Mouse (Mus musculus) stomach, embryonic 16.5 days (tissue): ENCODE results near the gene Fxyd5. TPM values are rescaled to one million over a fixed set of nuclear protein-coding genes. Genes with fewer than 3 reads are reported as not detected.
A peak's percentile ranks its signal among the peaks of the same experiment; 100 is the strongest.

Experiments
- ATAC-seq: fragments of 200-750 bp; cut with Nextera tagmentation; 2 replicates; pipeline ENCODE4 v1.8.0; 2017; ENCODE audit warnings: moderate number of reproducible peaks, moderate TSS enrichment; ENCODE audit not compliant: insufficient read depth, low FRiP score
- H3K27ac ChIP-seq: fragments of 300-500 bp; sonication (generic); 2 replicates; pipeline ENCODE4 v1.5.1; 2014; ENCODE audit warnings: low read length
- H3K27me3 ChIP-seq: fragments of 300-500 bp; sonication (generic); 2 replicates; pipeline ENCODE4 v1.6.1; 2014; ENCODE audit warnings: low read length, control low read depth, mixed read lengths; ENCODE audit not compliant: control insufficient read depth, insufficient read depth
- H3K36me3 ChIP-seq: fragments of 300-500 bp; sonication (generic); 2 replicates; pipeline ENCODE4 v1.6.1; 2014; ENCODE audit warnings: low read length; ENCODE audit not compliant: control insufficient read depth, insufficient read depth
- H3K4me1 ChIP-seq: fragments of 300-500 bp; sonication (generic); 2 replicates; pipeline ENCODE4 v1.6.1; 2014; ENCODE audit warnings: low read length, control low read depth, mixed read lengths; ENCODE audit not compliant: control insufficient read depth, insufficient read depth
- H3K4me2 ChIP-seq: fragments of 300-500 bp; sonication (generic); 2 replicates; pipeline ENCODE4 v1.6.1; 2014; ENCODE audit warnings: low read depth, low read length, mixed read lengths
- H3K4me3 ChIP-seq: fragments of 300-500 bp; sonication (generic); replicated peaks from 2 replicates; pipeline ENCODE4 v1.5.1; 2014; ENCODE audit warnings: mild to moderate bottlenecking, low read length
- H3K9ac ChIP-seq: fragments of 300-500 bp; sonication (generic); 2 replicates; pipeline ENCODE4 v1.6.1; 2014; ENCODE audit warnings: low read length
- H3K9me3 ChIP-seq: fragments of 300-500 bp; sonication (generic); replicated peaks from 2 replicates; pipeline ENCODE4 v1.6.1; 2016; ENCODE audit warnings: low read length, control low read depth; ENCODE audit not compliant: control insufficient read depth
- WGBS: fragments of 180-500 bp; shearing (Covaris S2); extraction: QIAGEN DNeasy Blood & Tissue Kit; methylation state at CpG from one replicate; pipeline ENCODE4 v1.1.7; 2014; 5-methylcytosine and 5-hydroxymethylcytosine counted together
- polyA plus RNA-seq: library from polyadenylated mRNA; unstranded; fragments of >200 nt; fragmentation: Nextera tagmentation; extraction: Ambion mirVana; gene quantifications from 2 replicates; pipeline ENCODE4 v1.2.1, GENCODE M21; 2015

Fxyd5 gene
- polyA plus RNA-seq, 1 experiment from 2014 or later = 28.0 TPM

- Histone ChIP-seq H3K27ac (no peak overlapping the region), H3K4me1 (peaks cover 37% of the 10 kb centered on the region), H3K9me3 (no peaks in the 10 kb centered on the region), H3K9ac (peak overlapping the region; percentile 34), H3K4me2 (peak overlapping the region; percentile 45), H3K27me3 (peaks cover 45% of the 10 kb centered on the region), H3K36me3 (no peaks in the 10 kb centered on the region), H3K4me3 (peak overlapping the region; percentile 22)
- ATAC-seq = no peak
- WGBS = 8% methylated on average over 22 of the region's 22 CpGs
Observed at GRCm38 (mm10) chr7:31052251-31052635, 10.0 kb upstream of the Fxyd5 start.

GRCm38 (mm10) chr7:31051321-31052021, 9.2 kb upstream of the Fxyd5 start, which contains the start of gene Fxyd7:
Gene Fxyd7 (minus strand): TSS chr7:31051467.
- peaks cover 37% of the 10 kb centered on the region for H3K4me1 ChIP-seq
- no peak for ATAC-seq
- WGBS = 4% methylated on average over 27 of the region's 28 CpGs

GRCm38 (mm10) chr7:31050921-31051320, 8.6 kb upstream of the Fxyd5 start:
- WGBS = 5% methylated on average over 9 of the region's 9 CpGs
- H3K9ac ChIP-seq = peak overlapping the region; percentile 42; the same call in 1 of the 2 replicates
- peaks cover 37% of the 10 kb centered on the region for H3K4me1 ChIP-seq
- H3K36me3 ChIP-seq = no peaks in the 10 kb centered on the region
- H3K9me3 ChIP-seq = no peaks in the 10 kb centered on the region
- H3K27ac ChIP-seq = no peak overlapping the region
- H3K27me3 ChIP-seq = peaks cover 45% of the 10 kb centered on the region
- no peak for ATAC-seq
- peak overlapping the region; percentile 51 for H3K4me2 ChIP-seq
- peak overlapping the region; percentile 33 for H3K4me3 ChIP-seq

More at GRCm38 (mm10) chr7:31051321-31052021, 9.2 kb upstream of the Fxyd5 start, which contains the start of gene Fxyd7:
- peak within 1 kb of the TSS; percentile 42 for H3K9ac ChIP-seq
- peaks cover 45% of the 10 kb centered on the region for H3K27me3 ChIP-seq
- no peaks in the 10 kb centered on the region for H3K36me3 ChIP-seq
- H3K4me2 ChIP-seq = peak within 1 kb of the TSS; percentile 51
- H3K27ac ChIP-seq = no peak within 1 kb of the TSS
- no peaks in the 10 kb centered on the region for H3K9me3 ChIP-seq
- H3K4me3 ChIP-seq = peak within 1 kb of the TSS; percentile 33

- Histone ChIP-seq H3K9ac (peak overlapping the region; percentile 33; the same call in 1 of the 2 replicates), H3K4me1 (peaks cover 37% of the 10 kb centered on the region)
- ATAC-seq = no peak
Observed at GRCm38 (mm10) chr7:31050487-31050886, 8.2 kb upstream of the Fxyd5 start.

GRCm38 (mm10) chr7:31049846-31050281, 7.6 kb upstream of the Fxyd5 start:
- ATAC-seq = no peak
- Histone ChIP-seq H3K4me1 (peaks cover 37% of the 10 kb centered on the region), H3K4me2 (peak overlapping the region; percentile 51), H3K9ac (peak overlapping the region; percentile 33; the same call in 1 of the 2 replicates), H3K9me3 (no peaks in the 10 kb centered on the region), H3K4me3 (peak overlapping the region; percentile 33), H3K36me3 (no peaks in the 10 kb centered on the region), H3K27me3 (peaks cover 45% of the 10 kb centered on the region), H3K27ac (no peak overlapping the region)
- 3% methylated on average over 12 of the region's 15 CpGs for WGBS

More at GRCm38 (mm10) chr7:31050487-31050886, 8.2 kb upstream of the Fxyd5 start:
- Histone ChIP-seq H3K4me3 (peak overlapping the region; percentile 33), H3K4me2 (peak overlapping the region; percentile 51), H3K27ac (no peak overlapping the region), H3K36me3 (no peaks in the 10 kb centered on the region), H3K9me3 (no peaks in the 10 kb centered on the region), H3K27me3 (peaks cover 45% of the 10 kb centered on the region)
- 4% methylated on average over 6 of the region's 6 CpGs for WGBS

- Histone ChIP-seq H3K4me3 (peak overlapping the region; percentile 33; the same call in 1 of the 2 replicates), H3K27ac (no peak overlapping the region), H3K9me3 (no peaks in the 10 kb centered on the region), H3K36me3 (no peaks in the 10 kb centered on the region), H3K4me2 (peak overlapping the region; percentile 51), H3K4me1 (peaks cover 34% of the 10 kb centered on the region), H3K27me3 (peaks cover 45% of the 10 kb centered on the region), H3K9ac (no peak overlapping the region)
- ATAC-seq = no peak
- WGBS = 14% methylated on average over 5 of the region's 5 CpGs
Observed at GRCm38 (mm10) chr7:31049135-31049845, 7.0 kb upstream of the Fxyd5 start.

GRCm38 (mm10) chr7:31041662-31042315, 492 bp downstream of the Fxyd5 start:
- peak overlapping the region; percentile 60 for H3K9ac ChIP-seq
- no peaks in the 10 kb centered on the region for H3K9me3 ChIP-seq
- H3K27ac ChIP-seq = peak overlapping the region; percentile 37
- WGBS = 5% methylated on average over 28 of the region's 28 CpGs
- peaks cover 3% of the 10 kb centered on the region; the same call in 1 of the 2 replicates for H3K27me3 ChIP-seq
- peak; percentile 54; the same call in 1 of the 2 replicates for ATAC-seq
- peak overlapping the region; percentile 42 for H3K4me3 ChIP-seq
- peak overlapping the region; percentile 61 for H3K4me2 ChIP-seq
- no peaks in the 10 kb centered on the region for H3K36me3 ChIP-seq
- peaks cover 11% of the 10 kb centered on the region; the same call in 1 of the 2 replicates for H3K4me1 ChIP-seq

- Histone ChIP-seq H3K4me2 (peak overlapping the region; percentile 61; the same call in 1 of the 2 replicates), H3K9ac (peak overlapping the region; percentile 60), H3K4me3 (peak overlapping the region; percentile 42), H3K27ac (no peak overlapping the region), H3K4me1 (peaks cover 11% of the 10 kb centered on the region; the same call in 1 of the 2 replicates), H3K36me3 (no peaks in the 10 kb centered on the region), H3K27me3 (peaks cover 3% of the 10 kb centered on the region; the same call in 1 of the 2 replicates), H3K9me3 (no peaks in the 10 kb centered on the region)
- ATAC-seq = no peak
- WGBS = 53% methylated on average over 8 of the region's 8 CpGs
Observed at GRCm38 (mm10) chr7:31041023-31041407, 1.3 kb downstream of the Fxyd5 start.
